Mouse (Mus musculus): ENCODE data around the gene Dhx40. TPM values are rescaled to one million over a fixed set of nuclear protein-coding genes. Genes with fewer than 3 reads are reported as not detected.
A peak's percentile ranks its signal among the peaks of the same experiment; 100 is the strongest.
"Not testable (repeated sequence)": the region's sequence is repeated elsewhere in the genome, so short reads cannot be mapped to it uniquely, and the experiment has no call there.

Gene Dhx40
- total RNA-seq, 2 experiments from 2014 or later: 18.7 to 18.9 TPM

- intact Hi-C loops (cut with DNase I): no loop called here
- no peak for DNase-seq
These were observed 15.0 kb upstream of the Dhx40 start for GRCm38 (mm10) chr11:86822531-86822930.

- intact Hi-C loops (cut with DNase I): no loop called here
These were observed 12.0 kb upstream of the Dhx40 start for GRCm38 (mm10) chr11:86819536-86819935.

GRCm38 (mm10) chr11:86818928-86819327, 11.4 kb upstream of the Dhx40 start:
- intact Hi-C loops (cut with DNase I): no loop called here
- no peak for DNase-seq

More at GRCm38 (mm10) chr11:86819536-86819935, 12.0 kb upstream of the Dhx40 start:
- no peak for DNase-seq

GRCm38 (mm10) chr11:86816288-86816687, 8.7 kb upstream of the Dhx40 start:
- DNase-seq; intact Hi-C loops (cut with DNase I): not testable (repeated sequence)

- DNase-seq: peak in 1 of 2 experiments; percentile 18
- intact Hi-C loops (cut with DNase I): not testable (repeated sequence)
These were observed 6.9 kb upstream of the Dhx40 start for GRCm38 (mm10) chr11:86814481-86814880.

GRCm38 (mm10) chr11:86813256-86813655, 5.7 kb upstream of the Dhx40 start:
- intact Hi-C loops (cut with DNase I); DNase-seq: not testable (repeated sequence)

- intact Hi-C loops (cut with DNase I): no loop called here
- no peak for DNase-seq
These were observed 3.7 kb upstream of the Dhx40 start for GRCm38 (mm10) chr11:86811326-86811630.

- no peak for DNase-seq
- intact Hi-C loops (cut with DNase I): no loop called here
These were observed 3.2 kb upstream of the Dhx40 start for GRCm38 (mm10) chr11:86810572-86811325.

- DNase-seq: no peak
- intact Hi-C loops (cut with DNase I): no loop called here
These were observed 2.3 kb upstream of the Dhx40 start for GRCm38 (mm10) chr11:86809828-86810227.

GRCm38 (mm10) chr11:86807001-86807477, 507 bp downstream of the Dhx40 start:
- DNase-seq: no peak
- intact Hi-C loops (cut with DNase I): loop anchor here (2.0 kb wide), 1 partner anchor 50 kb away; the partner anchor contains the start of gene Cltc

GRCm38 (mm10) chr11:86794161-86794560, 13.4 kb downstream of the Dhx40 start:
- no peak for DNase-seq
- intact Hi-C loops (cut with DNase I): no loop called here

- DNase-seq; intact Hi-C loops (cut with DNase I): not testable (repeated sequence)
These were observed 20.1 kb downstream of the Dhx40 start for GRCm38 (mm10) chr11:86787436-86787835.

- intact Hi-C loops (cut with DNase I): no loop called here
- DNase-seq: no peak
These were observed 21.8 kb downstream of the Dhx40 start for GRCm38 (mm10) chr11:86785767-86786166.

GRCm38 (mm10) chr11:86769884-86770283, 37.7 kb downstream of the Dhx40 start:
- intact Hi-C loops (cut with DNase I): loop anchor here (5.0 kb wide), 1 partner anchor 67 kb away; no protein-coding TSS in a partner anchor
- no peak for DNase-seq

- no peak for DNase-seq
- intact Hi-C loops (cut with DNase I): no loop called here
These were observed 43.0 kb downstream of the Dhx40 start for GRCm38 (mm10) chr11:86764501-86764900.

- intact Hi-C loops (cut with DNase I); DNase-seq: not testable (repeated sequence)
These were observed 44.4 kb downstream of the Dhx40 start for GRCm38 (mm10) chr11:86763127-86763526.

- no peak for DNase-seq
- intact Hi-C loops (cut with DNase I): no loop called here
These were observed 47.2 kb downstream of the Dhx40 start for GRCm38 (mm10) chr11:86760357-86760756.

GRCm38 (mm10) chr11:86759886-86760285, 47.7 kb downstream of the Dhx40 start:
- no peak for DNase-seq
- intact Hi-C loops (cut with DNase I): loop anchor here (5.0 kb wide), 1 partner anchor 77 kb away; no protein-coding TSS in a partner anchor

GRCm38 (mm10) chr11:86759226-86759625, 48.3 kb downstream of the Dhx40 start:
- intact Hi-C loops (cut with DNase I): loop anchor here (5.0 kb wide), 1 partner anchor 78 kb away; no protein-coding TSS in a partner anchor
- DNase-seq: no peak

- no peak for DNase-seq
- intact Hi-C loops (cut with DNase I): loop anchor here (5.0 kb wide), 1 partner anchor 79 kb away; no protein-coding TSS in a partner anchor
These were observed 49.0 kb downstream of the Dhx40 start for GRCm38 (mm10) chr11:86758559-86758958.

- peak; percentile 94 to 98 for DNase-seq
- intact Hi-C loops (cut with DNase I): loop anchor here (2.0 to 5.0 kb wide), 3 partner anchors 49 to 80 kb away; partner anchors contain the start of gene Dhx40
These were observed 49.8 kb downstream of the Dhx40 start, which contains the start of gene Cltc for GRCm38 (mm10) chr11:86757480-86758371. Gene Cltc, minus strand, starts transcription at chr11:86757565.

Data from heart, postnatal 36 days (tissue).